Mouse (Mus musculus) stomach, postnatal 0 days (tissue): Measurements from ENCODE around the gene Rcsd1.

Experiments used
- CTCF ChIP-seq: IDR thresholded peaks from 2 replicates; pipeline ENCODE4 v1.5.1; 2016; ENCODE audit warnings: antibody characterized with exemption, low read depth, mild to moderate bottlenecking, moderate library complexity
- EP300 ChIP-seq: optimal IDR thresholded peaks from 2 replicates; pipeline ENCODE3; 2016; ENCODE audit warnings: antibody characterized with exemption

- no peak for TF ChIP-seq CTCF
- no peak for TF ChIP-seq EP300
Measured at GRCm38 (mm10) chr1:165751142-165751541, 41.6 kb upstream of the Rcsd1 start.
